Mouse (Mus musculus): Measurements from ENCODE around the gene Olfm1. TPM values are rescaled to one million over a fixed set of nuclear protein-coding genes. Genes with fewer than 3 reads are reported as not detected.

Gene Olfm1
- total RNA-seq, 2 experiments from 2014 or later, result 5.5 to 6.8 TPM

- intact Hi-C loops (cut with DNase I), result no loop called here
- no peak for DNase-seq
Observed at GRCm38 (mm10) chr2:28225906-28226305, 33.1 kb downstream of the Olfm1 start.

- intact Hi-C loops (cut with DNase I), result no loop called here
- DNase-seq, result no peak
Observed at GRCm38 (mm10) chr2:28226971-28227370, 34.2 kb downstream of the Olfm1 start.

GRCm38 (mm10) chr2:28227589-28228191 lies 34.9 kb downstream of the Olfm1 start:
- no peak for DNase-seq
- intact Hi-C loops (cut with DNase I), result no loop called here

GRCm38 (mm10) chr2:28228364-28228763 lies 35.6 kb downstream of the Olfm1 start:
- intact Hi-C loops (cut with DNase I), result no loop called here
- DNase-seq, result no peak

GRCm38 (mm10) chr2:28235129-28235528 lies 42.3 kb downstream of the Olfm1 start:
- DNase-seq, result no peak
- intact Hi-C loops (cut with DNase I), result no loop called here

GRCm38 (mm10) chr2:28236447-28236846 lies 43.7 kb downstream of the Olfm1 start:
- DNase-seq, result no peak
- intact Hi-C loops (cut with DNase I), result no loop called here

- intact Hi-C loops (cut with DNase I), result no loop called here
- no peak for DNase-seq
Observed at GRCm38 (mm10) chr2:28239616-28240015, 46.8 kb downstream of the Olfm1 start.

- DNase-seq, result no peak
- intact Hi-C loops (cut with DNase I), result no loop called here
Observed at GRCm38 (mm10) chr2:28240920-28241319, 48.1 kb downstream of the Olfm1 start.

GRCm38 (mm10) chr2:28241520-28242221 lies 48.9 kb downstream of the Olfm1 start:
- no peak for DNase-seq
- intact Hi-C loops (cut with DNase I), result no loop called here

GRCm38 (mm10) chr2:28242222-28242543 lies 49.4 kb downstream of the Olfm1 start:
- intact Hi-C loops (cut with DNase I), result no loop called here
- no peak for DNase-seq

GRCm38 (mm10) chr2:28244667-28245395 lies 52.0 kb downstream of the Olfm1 start:
- intact Hi-C loops (cut with DNase I), result loop anchor here (5.0 kb wide), 2 partner anchors 38 to 57 kb away; no protein-coding TSS in a partner anchor
- DNase-seq, result no peak

- DNase-seq, result no peak
Observed at GRCm38 (mm10) chr2:28246110-28246653, 53.4 kb downstream of the Olfm1 start.

GRCm38 (mm10) chr2:28247098-28247497 lies 54.3 kb downstream of the Olfm1 start:
- intact Hi-C loops (cut with DNase I), result loop anchor here (5.0 kb wide), 2 partner anchors 40 to 55 kb away; no protein-coding TSS in a partner anchor
- DNase-seq, result no peak

More at GRCm38 (mm10) chr2:28246110-28246653, 53.4 kb downstream of the Olfm1 start:
- intact Hi-C loops (cut with DNase I), result loop anchor here (5.0 kb wide), 2 partner anchors 39 to 56 kb away; no protein-coding TSS in a partner anchor

- no peak for DNase-seq
- intact Hi-C loops (cut with DNase I), result no loop called here
Observed at GRCm38 (mm10) chr2:28252554-28252953, 59.8 kb downstream of the Olfm1 start.

- intact Hi-C loops (cut with DNase I), result no loop called here
Observed at GRCm38 (mm10) chr2:28256029-28256428, 63.2 kb downstream of the Olfm1 start.

GRCm38 (mm10) chr2:28261438-28261837 lies 68.6 kb downstream of the Olfm1 start:
- no peak for DNase-seq
- intact Hi-C loops (cut with DNase I), result no loop called here

More at GRCm38 (mm10) chr2:28256029-28256428, 63.2 kb downstream of the Olfm1 start:
- DNase-seq, result no peak

- DNase-seq, result no peak
- intact Hi-C loops (cut with DNase I), result no loop called here
Observed at GRCm38 (mm10) chr2:28267776-28268275, 75.0 kb downstream of the Olfm1 start.

- intact Hi-C loops (cut with DNase I), result no loop called here
- no peak for DNase-seq
Observed at GRCm38 (mm10) chr2:28270561-28270960, 77.8 kb downstream of the Olfm1 start.

GRCm38 (mm10) chr2:28272218-28272965 lies 79.6 kb downstream of the Olfm1 start:
- intact Hi-C loops (cut with DNase I), result no loop called here
- DNase-seq, result no peak

GRCm38 (mm10) chr2:28274006-28274405 lies 81.2 kb downstream of the Olfm1 start:
- intact Hi-C loops (cut with DNase I), result no loop called here
- DNase-seq, result no peak
